Mouse (Mus musculus) inflammation-experienced regulatory T-cells, adult 6 months (primary cell): Measurements from ENCODE around the gene Spta1. TPM values are rescaled to one million over a fixed set of nuclear protein-coding genes. Genes with fewer than 3 reads are reported as not detected.

Source experiments
- ATAC-seq: one replicate; pipeline ENCODE4 v1.8.0; 2017
- polyA plus RNA-seq, 3 experiments: library from polyadenylated mRNA; unstranded; fragments of 100-300 nt; shearing (Covaris generic); gene quantifications; one replicate each; pipeline ENCODE4 v1.2.1; 2017

Gene Spta1
- under 1 TPM in 1 of 3 experiments, not detected in 2; 0.04 TPM for polyA plus RNA-seq

DNA sequence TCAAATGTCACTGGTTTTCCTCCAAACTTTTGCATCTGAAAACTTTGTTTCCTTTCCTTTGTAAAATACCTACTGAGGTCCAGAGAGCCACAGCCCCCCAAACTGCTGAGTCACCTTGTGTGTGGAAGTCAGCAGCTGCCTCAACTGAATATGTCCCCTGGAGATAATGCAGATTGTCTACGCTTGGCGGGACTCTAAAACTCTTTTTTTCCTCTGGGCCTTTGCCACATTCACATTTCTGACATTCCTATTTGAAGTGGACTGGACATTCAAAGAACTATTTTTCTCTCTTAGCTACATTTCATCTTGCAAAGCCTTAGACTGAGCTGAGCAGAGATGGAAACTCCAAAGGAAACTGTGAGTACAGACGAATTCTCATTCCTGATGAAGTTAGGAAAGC, at the start of gene Spta1:
Gene Spta1 (plus strand): TSS at position 172 of the 400 bp plus-strand sequence.
- ATAC-seq = no peak

DNA sequence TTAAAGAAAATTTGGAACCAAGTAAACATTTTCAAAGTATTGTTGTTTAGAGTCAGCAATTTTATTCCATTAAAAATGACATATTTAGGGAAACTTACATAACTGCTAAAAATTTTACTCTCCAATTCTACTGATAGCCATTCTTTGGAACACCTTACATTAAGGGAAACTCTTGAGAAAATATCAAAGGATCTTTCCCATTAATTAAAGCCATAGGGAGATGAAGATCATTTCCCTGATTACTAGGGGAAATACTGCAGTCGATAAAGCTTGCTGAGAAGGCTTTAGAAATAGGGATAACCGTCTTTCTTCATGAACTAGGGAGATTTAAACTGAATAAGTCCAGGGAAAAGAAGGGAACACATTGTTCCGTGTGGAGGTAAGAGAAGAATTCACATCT, 41.4 kb upstream of the Spta1 start, which contains the start of gene Olfr424:
Gene Olfr424 (plus strand): TSS at position 301 of the 400 bp plus-strand sequence.
- no peak for ATAC-seq

DNA sequence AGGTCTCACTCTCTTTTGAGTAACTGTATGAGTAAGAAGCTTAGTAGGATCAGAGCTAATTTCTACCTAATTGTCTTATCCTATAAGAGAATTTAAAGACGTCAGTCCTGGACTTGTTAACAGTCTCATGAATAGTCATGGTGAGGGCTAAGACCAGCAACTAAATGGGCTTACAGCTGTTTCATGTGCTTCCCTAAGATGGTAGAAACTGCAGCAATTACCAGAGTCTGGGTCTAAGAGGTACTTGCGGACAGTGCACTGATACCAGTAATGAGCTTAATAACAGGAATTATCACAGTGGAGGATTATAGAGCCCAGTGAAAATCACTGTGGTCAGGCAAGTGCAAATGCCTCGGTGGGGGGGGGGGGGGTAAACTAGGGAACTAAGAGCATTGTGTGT, 40.6 kb upstream of the Spta1 start:
- ATAC-seq = no peak

DNA sequence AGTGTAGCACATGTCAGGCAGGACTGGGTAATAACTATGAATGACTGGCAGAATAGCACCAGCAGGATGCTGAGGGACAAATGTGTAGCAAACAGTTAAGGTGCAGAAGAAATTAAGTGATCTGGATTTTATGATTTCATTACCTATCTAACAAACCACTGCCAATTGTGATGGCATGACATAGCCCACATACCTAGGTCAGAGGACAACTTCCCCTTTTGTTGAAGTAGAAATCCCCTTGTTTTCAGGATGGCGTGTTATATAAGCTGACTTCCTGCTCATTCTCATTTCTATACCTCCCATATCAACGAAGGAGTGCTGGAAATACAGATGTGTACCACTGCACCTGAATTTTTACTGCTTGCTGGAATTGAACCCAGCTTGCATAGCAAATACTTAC, 31.2 kb upstream of the Spta1 start:
- ATAC-seq = no peak

DNA sequence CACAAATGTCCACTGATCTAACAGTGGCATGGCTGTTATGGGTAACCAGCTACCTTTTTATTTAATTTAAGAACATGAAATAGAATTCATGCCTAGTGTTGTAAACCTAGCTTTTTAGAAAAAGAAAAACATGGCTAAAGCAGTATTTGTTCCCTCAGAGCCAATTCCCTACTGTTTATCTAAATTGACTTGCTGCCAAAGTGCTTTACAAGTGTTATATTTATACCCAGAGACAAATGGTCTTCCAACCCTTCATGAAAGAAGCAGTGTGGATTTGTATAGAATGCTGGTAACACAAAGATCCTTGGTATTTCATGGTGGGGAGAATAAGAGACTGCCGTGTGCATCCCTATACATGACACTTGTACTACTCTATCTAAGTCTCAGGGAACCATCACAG, 25.9 kb upstream of the Spta1 start:
- ATAC-seq = no peak

DNA sequence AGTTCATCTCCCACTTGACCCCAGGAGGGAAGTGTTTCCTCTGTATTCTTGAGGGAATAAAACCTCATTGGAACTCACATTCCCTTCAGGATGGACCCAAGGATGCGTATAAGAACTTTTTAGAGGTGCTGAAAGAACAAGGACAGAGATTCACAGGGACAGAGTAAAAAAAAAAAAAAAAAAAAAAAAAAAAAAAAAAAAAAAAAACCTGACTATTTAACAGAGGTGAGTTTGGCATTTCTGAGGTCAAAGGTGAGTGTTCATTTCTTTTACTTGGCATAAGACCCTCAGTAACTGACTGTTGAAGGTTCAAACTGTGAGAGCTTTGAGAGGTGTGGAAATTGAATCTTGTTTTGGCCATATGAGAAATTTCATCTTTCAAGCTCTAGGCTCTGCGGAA, 23.3 kb upstream of the Spta1 start:
- ATAC-seq = no peak

DNA sequence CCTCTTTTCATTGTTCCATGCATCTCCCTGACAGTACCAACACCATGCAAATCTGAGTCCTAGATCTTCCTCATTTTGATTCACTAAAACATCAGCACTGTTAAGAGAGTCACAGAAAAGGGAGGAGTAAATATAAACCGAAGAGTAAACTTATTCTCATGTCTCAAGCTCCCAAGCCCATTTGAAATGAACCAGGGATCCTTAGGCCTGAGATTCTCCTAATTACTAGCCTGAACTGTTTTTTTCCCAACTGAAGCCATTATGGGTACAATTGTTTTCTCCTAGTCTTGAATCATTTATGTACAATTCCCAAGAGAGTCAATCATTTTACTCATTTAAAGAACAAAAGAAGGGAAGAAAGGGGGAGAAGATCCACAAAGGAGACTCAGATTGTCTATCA, 17.2 kb upstream of the Spta1 start, which contains the start of gene Olfr420:
Gene Olfr420 (plus strand): TSS at position 301 of the 400 bp plus-strand sequence.
- ATAC-seq = no peak

DNA sequence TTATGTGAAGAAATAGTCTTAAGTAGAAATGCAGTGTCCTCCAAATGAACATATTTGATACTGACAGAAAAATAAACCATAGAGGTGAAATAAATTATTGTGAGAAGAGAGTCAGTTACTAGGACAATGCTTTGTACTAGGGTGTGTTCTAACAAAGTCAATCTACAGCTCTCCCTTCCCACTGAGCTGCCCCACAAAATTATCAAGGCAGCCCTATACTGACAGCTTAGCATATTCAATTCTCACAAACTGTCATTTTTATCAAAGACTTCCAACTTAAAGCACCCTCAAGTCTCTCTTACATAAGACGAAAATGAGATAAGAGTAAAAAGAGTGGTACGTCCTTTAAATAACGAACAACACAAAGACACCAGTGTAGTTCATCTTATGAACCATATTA, 15.0 kb upstream of the Spta1 start:
- no peak for ATAC-seq

DNA sequence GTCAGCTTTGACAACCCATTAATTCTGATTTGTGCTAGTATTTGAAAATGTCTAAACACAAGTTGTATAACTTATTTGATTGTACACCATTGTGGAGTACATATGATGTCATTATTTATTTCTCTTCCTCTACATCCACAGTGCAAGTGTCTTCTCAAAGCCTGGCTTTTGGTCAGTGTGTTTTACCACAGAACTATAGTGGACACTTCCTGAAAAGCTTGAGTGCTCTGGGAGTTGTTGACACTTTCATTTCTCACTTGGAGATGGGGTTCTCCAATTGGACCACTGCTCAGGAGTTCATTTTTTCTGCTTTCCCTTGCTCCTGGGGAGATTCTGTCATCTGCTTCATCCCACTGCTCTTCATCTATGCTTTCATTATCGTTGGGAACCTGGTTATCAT, 14.1 kb upstream of the Spta1 start:
- no peak for ATAC-seq

DNA sequence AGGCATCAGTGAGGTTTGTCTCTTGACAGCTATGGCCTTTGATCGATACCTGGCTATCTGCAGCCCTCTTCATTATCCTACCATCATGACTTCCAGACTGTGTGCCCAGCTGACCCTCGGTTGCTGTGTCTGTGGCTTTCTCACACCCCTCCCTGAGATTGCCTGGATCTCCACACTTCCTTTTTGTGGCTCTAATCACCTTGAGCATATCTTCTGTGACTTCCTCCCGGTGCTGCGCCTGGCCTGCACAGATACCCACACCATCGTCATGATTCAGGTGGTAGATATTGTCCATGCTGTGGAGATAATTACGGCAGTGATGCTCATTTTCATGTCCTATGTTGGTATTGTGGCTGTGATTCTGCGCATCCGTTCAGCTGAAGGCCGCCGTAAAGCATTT, 13.5 kb upstream of the Spta1 start:
- ATAC-seq = no peak

DNA sequence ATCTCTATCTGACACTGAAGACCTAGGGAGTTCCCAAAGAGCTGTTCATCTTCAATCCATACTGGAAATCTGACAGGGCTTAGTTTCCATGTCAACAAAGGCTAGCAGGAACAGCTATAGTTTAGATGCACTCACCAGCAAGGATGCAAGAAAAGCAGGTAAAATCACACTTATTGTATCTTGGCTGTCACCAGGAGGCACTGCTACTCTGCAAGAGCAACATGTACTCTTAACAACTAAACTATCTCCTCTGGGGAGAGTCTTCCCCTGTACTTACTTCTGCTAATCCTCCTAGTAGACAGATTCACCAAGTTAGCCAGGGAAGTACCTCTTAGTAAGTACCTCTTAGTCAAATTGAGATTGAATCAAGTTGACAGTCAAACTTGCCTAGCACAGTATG, 3.6 kb upstream of the Spta1 start:
- no peak for ATAC-seq

DNA sequence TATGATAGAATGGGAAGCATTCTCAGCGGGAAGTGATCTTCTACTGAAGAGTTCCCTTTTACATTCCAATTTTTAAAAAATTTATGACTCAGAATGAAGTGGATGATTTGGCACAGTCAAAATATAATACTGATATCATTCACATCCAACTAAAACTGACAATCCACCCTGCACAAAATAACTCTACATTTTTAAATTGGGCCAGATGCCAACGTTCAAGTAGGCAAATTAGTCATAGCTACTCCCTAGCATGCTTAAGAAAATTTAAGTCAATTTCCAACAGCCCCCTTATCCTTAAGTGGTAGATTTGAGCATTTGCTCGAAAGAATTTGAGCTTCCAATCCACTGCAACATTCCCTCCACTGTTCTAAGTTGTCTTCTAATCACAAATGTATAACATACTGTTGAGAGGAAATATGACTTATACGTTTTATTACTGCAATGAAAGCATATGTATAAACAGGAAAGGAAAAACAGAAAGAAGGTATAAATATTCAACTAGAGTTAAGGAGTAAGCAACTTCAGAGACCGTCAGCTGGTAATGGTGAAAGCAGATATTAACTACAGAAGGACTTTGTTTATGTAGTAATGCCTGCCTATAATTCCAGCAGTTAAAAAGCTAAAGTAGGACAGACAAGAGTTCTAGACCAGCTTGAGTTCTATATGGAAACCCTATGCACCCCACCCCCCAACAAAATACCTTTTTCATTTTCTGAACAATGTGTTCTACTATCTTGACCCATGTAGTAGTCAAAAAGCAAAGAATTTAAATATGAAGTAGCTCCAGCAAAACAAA, 1.7 kb upstream of the Spta1 start:
- no peak for ATAC-seq

DNA sequence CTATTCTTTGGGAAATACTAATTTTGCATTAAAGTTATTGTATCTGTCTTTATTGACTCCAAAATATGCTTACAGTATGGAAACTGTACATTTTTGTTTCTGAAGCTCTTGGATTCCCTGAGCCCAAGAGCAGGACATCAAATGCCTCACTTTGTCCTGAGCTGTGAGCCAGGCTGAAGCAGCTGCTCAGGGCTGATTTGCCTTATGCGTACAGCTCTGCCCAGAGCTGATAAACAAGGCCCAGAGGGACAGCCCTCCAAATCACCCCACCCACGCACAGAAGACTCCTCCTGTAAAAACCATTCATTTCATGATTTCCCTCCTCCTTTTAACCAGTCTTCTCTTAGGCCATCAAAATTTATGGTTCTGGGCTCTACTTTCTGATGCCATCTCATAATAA, 1.0 kb upstream of the Spta1 start:
- no peak for ATAC-seq

DNA sequence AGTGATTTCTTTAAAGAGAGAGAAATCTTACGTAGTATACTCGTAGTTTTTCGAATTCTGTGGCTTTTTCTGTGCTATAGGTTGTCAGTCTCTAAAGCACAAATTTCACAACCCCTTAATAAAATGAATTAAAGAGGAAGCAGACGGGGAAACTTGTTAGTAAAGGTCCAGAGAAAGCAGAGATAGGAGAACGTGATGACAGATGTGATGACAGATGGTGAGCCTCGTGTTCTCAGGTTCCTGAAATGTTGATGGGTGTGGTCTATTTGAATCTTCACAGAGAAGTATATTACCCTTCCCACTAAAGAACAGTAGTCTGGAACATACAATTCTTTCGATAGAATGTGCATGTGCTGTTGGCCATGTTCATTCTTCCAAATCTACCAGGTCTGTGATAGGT, 32.1 kb downstream of the Spta1 start:
- ATAC-seq = no peak

DNA sequence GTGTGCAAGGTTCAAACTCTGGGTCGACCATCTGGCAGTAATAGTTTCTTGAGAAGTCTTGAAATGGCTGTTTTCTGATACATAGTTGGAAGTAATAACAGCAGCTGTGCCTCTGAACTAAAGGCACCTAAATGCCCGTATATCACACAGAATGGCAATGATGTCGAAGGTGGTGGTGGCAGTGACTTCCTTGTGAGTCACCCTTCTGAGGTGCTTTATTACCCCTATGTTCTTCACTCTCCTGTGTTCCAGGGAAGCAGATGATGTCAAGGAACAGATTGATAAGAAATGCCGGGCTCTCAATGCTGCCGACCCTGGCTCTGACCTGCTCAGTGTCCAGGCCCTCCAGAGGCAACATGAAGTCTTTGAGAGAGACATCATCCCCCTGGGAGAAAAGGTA, 39.7 kb downstream of the Spta1 start:
- no peak for ATAC-seq

DNA sequence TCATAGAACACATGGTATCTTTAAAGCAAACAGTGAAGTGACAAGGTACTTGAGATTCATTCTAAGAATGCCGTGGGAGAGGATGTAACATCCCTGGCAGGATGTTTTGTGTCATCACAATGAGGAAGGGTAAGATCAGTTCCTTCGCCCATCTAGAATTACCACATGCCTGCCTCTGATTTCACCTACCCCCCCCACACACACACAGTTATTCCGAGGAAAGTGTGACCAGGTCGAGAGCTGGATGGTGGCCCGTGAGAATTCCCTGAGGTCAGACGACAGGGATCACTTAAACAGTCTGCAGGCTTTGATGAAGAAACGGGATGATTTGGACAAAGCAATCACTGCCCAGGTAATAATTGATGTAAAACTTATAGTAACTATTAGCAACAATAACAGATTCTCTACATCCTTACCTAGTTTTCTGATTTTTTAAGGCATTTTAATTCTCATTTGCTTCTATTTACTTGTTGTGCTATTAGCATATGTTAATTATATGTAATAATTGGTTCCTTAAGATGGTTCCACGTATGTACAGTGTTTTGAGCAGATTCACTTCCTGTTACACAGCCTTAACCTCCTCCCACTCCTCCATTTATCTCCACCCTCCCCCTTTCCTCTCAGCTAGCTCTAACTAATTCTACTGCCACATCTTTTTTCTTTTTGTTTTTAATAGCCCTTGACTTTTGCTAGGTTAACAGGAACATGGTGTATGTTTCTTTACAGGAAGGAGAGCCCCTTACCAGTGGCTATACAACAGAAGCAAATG, 42.9 kb downstream of the Spta1 start:
- ATAC-seq = no peak

DNA sequence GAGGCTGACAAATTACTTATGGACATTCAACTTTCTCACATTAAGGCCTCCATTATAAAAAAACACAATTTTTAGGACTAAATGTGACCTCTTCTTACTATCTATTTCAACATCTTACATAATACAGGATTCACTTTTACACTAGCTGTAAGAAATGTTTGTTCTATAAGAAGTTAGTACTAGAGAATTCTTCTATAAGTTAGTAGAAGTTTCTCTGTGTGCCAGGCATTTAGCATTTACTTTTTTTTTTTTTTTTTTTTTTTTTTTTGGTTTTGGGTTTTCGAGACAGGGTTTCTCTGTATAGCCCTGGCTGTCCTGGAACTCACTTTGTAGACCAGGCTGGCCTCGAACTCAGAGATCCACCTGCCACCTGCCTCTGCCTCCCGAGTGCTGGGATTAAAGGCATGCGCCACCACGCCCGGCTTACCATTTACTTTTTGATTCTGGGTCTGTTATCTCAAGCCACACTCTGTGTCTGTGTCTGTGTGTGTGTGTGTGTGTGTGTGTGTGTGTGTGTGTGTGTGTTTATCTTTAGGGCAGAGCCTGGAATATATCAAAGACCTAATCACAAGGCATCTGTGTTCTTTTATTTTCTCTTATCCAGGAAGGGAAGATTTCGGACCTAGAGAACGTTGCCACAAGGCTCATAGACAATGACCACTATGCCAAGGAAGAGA, 44.1 kb downstream of the Spta1 start:
- no peak for ATAC-seq

DNA sequence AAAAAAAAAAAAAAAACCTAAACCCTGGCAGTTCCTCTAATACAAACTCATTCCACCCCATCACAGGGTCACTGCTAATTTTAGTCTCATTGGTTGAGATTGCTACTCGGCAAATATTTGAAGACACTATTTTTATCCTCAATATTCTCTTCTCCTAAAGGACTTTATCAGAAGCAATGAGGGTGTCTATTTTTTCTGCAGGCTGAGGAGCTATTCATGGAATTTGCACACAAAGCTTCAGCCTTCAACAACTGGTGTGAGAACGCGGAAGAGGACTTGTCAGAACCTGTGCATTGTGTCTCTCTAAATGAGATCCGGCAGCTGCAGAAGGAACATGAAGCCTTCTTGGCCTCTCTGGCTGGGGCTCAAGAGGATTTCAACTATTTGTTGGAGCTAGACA, 67.3 kb downstream of the Spta1 start:
- ATAC-seq = no peak

DNA sequence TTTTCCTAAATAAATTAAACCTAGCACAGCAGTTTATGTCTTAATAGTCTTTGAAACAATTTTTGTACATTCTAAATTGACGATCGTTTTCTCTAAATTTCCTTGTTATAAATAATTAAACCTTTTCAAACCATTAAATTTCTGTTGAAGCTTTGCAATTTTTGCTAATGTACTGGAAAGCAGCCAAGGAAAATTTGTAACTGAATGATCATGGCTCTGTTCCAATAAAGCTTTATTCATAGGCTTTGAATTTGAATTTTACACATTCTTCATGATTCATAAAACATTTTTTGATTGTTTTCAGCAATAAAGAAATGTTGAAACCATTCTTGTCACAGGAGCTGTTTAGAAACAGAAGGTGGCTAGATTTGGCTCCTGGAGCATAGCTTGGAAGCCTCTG, 72.0 kb downstream of the Spta1 start:
- no peak for ATAC-seq

DNA sequence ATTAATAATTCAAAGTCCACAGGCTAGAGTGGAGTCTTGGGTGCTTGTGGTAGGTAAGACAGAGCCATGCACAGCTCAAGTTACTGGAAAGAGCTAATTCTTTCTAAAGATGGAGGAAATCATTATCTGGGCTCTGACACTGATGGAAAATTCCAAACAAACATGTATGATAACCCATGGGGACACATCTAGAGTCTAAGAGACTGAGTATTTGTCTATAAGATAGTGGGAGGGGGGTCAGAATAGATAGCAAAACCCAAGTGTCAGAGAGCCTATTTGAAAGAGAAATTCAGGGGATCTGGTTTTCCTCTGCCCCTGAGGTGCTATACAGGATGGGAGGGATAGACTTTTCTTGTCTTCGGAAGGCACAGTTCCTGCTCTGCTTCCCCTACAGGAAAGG, 73.5 kb downstream of the Spta1 start:
- no peak for ATAC-seq

DNA sequence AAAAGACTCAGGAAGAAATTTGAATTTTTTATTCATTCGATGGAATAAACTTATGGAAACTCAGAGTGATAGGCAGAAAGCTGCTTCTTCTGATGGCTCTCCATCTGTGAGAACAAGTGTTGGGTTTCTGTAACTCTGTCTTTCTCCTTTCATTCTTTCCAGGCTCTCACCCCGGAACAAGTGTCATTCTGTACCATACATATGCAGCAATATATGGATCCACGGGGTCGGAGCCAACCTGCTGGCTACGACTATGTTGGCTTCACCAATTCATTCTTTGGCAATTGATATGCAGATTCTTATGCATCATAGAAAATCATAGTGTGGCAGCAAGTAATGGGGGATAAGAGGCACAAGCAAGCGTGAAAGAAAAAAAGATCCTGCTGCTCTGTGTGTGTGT, 74.6 kb downstream of the Spta1 start:
- ATAC-seq = no peak

DNA sequence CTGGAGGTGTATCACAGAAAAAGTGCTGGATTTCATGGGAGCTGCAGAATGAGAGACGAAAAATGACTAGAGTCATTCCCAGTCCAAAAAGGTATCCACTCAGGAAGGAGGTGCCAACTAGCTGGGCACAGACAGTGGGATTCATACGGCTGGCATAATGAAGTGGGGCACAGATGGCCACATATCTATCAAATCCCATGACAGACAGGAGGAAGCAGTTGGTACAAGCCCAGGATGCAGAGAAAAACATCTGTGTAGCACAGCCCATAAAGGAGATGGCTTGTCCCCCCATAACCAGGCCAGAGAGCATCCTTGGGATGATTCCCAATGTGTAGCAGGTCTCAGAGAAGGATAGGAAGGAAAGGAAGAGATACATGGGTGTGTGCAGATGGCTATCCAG, 77.8 kb downstream of the Spta1 start:
- ATAC-seq = no peak

DNA sequence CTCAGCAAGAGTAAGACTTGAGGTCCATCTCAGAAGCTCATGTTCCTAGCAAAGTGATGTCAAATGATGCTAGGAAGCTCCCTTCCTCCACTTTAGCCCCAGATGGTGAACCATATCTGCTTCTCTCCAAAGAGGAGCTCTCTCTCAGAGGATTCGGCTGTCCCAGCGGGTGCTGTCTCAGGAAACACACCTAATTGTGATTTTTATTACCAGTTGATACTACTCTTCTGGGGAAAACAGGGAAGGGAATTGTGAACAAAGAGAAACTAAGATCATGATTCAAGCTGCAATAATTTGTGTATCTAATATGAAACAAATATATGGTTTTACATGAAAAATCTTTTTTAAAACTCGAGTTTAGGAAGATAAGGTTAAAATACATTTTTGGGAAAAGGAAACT, 79.4 kb downstream of the Spta1 start, which contains the start of gene Olfr419:
Gene Olfr419 (minus strand): TSS at position 101 of the 400 bp plus-strand sequence.
- no peak for ATAC-seq
